Mouse (Mus musculus): ENCODE measurements around the gene Slc9a8.

GRCm38 (mm10) chr2:167450647-167451046 lies 29.1 kb downstream of the Slc9a8 start:
- TF ChIP-seq CTCF (IDR thresholded peaks at IDR 0.05; ENCODE audit: low read depth), result peak; percentile 50
- TF ChIP-seq EP300 (optimal IDR thresholded peaks at IDR 0.05), result no peak

Measured in stomach, postnatal 0 days (tissue).